30 mouse cellular contexts compared by ENCODE assay signal in genomic region chrX:10647332-10647731, GRCm38 (mm10).
DNase-seq lines count a peak whose midpoint lies in the region; ATAC-seq and TF ChIP-seq lines count a peak whose summit lies in the region.
"Had no signal": no experiment of that assay in that cellular context is flagged by ENCODE, and none has a peak within 500 bp of the region (broad histone marks: within the 10 kb centered on the region; RNA-seq: fewer than 3 reads in every experiment).

No protein-coding gene starts in this region.

- H3K4me2 ChIP-seq in kidney, embryonic 14.5 days (replicated peaks; ENCODE audit: low read depth, low read length), result no peak overlapping the region
- H3K4me2 ChIP-seq in kidney, postnatal 0 days (ENCODE audit: low read length), result no peak overlapping the region
- H3K4me2 ChIP-seq in neural tube, embryonic 13.5 days, result no peak overlapping the region
- H3K4me2 ChIP-seq in neural tube, embryonic 15.5 days, result no peak overlapping the region
- H3K4me2 ChIP-seq: embryonic facial prominence, embryonic 13.5 days; embryonic facial prominence, embryonic 15.5 days; forebrain, embryonic 12.5 days had no signal

- H3K27ac ChIP-seq in kidney, embryonic 14.5 days (ENCODE audit: low read depth, low read length), result no peak overlapping the region
- no peak overlapping the region for H3K27ac ChIP-seq in kidney, postnatal 0 days
- H3K27ac ChIP-seq in neural tube, embryonic 13.5 days (replicated peaks), result peak overlapping the region; percentile 52; the same call in 1 of the 2 replicates
- H3K27ac ChIP-seq in neural tube, embryonic 15.5 days (replicated peaks), result no peak overlapping the region
- H3K27ac ChIP-seq: embryonic facial prominence, embryonic 13.5 days; embryonic facial prominence, embryonic 15.5 days; forebrain, embryonic 10.5 days; forebrain, embryonic 12.5 days had no signal

- no peaks in the 10 kb centered on the region for H3K27me3 ChIP-seq in kidney, embryonic 14.5 days (ENCODE audit: control insufficient read depth, insufficient read depth, low read length)
- no peaks in the 10 kb centered on the region for H3K27me3 ChIP-seq in kidney, postnatal 0 days (ENCODE audit: insufficient read depth, low read length)
- H3K27me3 ChIP-seq in neural tube, embryonic 13.5 days, result no peaks in the 10 kb centered on the region
- H3K27me3 ChIP-seq in neural tube, embryonic 15.5 days (replicated peaks), result no peaks in the 10 kb centered on the region
- H3K27me3 ChIP-seq: CH12.LX; embryonic facial prominence, embryonic 15.5 days; forebrain, embryonic 12.5 days had no signal

- no peak overlapping the region for H3K4me3 ChIP-seq in kidney, embryonic 14.5 days (ENCODE audit: low read length)
- H3K4me3 ChIP-seq in kidney, postnatal 0 days (replicated peaks; ENCODE audit: low read depth, low read length), result no peak overlapping the region
- H3K4me3 ChIP-seq in neural tube, embryonic 13.5 days, result no peak overlapping the region
- no peak overlapping the region for H3K4me3 ChIP-seq in neural tube, embryonic 15.5 days (replicated peaks)
- H3K4me3 ChIP-seq: embryonic facial prominence, embryonic 13.5 days; embryonic facial prominence, embryonic 15.5 days; erythroblast, embryonic 14.5 days; forebrain, embryonic 10.5 days; forebrain, embryonic 12.5 days had no signal

- no peaks in the 10 kb centered on the region for H3K4me1 ChIP-seq in kidney, embryonic 14.5 days (ENCODE audit: control insufficient read depth, insufficient read depth, low read length)
- H3K4me1 ChIP-seq in kidney, postnatal 0 days (replicated peaks; ENCODE audit: insufficient read depth, low read length), result no peaks in the 10 kb centered on the region
- H3K4me1 ChIP-seq in neural tube, embryonic 13.5 days (replicated peaks), result peaks cover 14% of the 10 kb centered on the region
- H3K4me1 ChIP-seq in neural tube, embryonic 15.5 days, result no peaks in the 10 kb centered on the region
- H3K4me1 ChIP-seq: embryonic facial prominence, embryonic 13.5 days; embryonic facial prominence, embryonic 15.5 days; forebrain, embryonic 10.5 days; forebrain, embryonic 12.5 days had no signal

- no peaks in the 10 kb centered on the region for H3K36me3 ChIP-seq in kidney, embryonic 14.5 days (ENCODE audit: control insufficient read depth, insufficient read depth, low read length)
- H3K36me3 ChIP-seq in kidney, postnatal 0 days (ENCODE audit: insufficient read depth, low read length), result no peaks in the 10 kb centered on the region
- H3K36me3 ChIP-seq in neural tube, embryonic 13.5 days, result no peaks in the 10 kb centered on the region
- no peaks in the 10 kb centered on the region for H3K36me3 ChIP-seq in neural tube, embryonic 15.5 days
- H3K36me3 ChIP-seq: embryonic facial prominence, embryonic 13.5 days; embryonic facial prominence, embryonic 15.5 days; forebrain, embryonic 10.5 days; forebrain, embryonic 12.5 days; G1E had no signal

- WGBS in kidney, embryonic 14.5 days, result 53% methylated on average over 5 of the region's 5 CpGs
- WGBS in kidney, postnatal 0 days, result 48% methylated on average over 5 of the region's 5 CpGs
- 57% methylated on average over 5 of the region's 5 CpGs for WGBS in neural tube, embryonic 13.5 days
- WGBS in neural tube, embryonic 15.5 days, result 64% methylated on average over 5 of the region's 5 CpGs

- peak; percentile 3 to 5 for DNase-seq in cerebellum, postnatal 10 days
- no peak for DNase-seq in cerebellum, adult 18-20 months
- no peak for DNase-seq in kidney, adult 11 months
- DNase-seq in kidney, postnatal 0 days (ENCODE audit: low spot score), result peak; percentile 31
- DNase-seq in kidney, postnatal 14 days, result no peak
- DNase-seq: adrenal gland, adult 8-10 months; adrenal gland, postnatal 14 days; adrenal gland, postnatal 36 days; B cell, adult 2 months; cerebellum, adult 11 months; cerebellum, adult 2 months; cerebellum, adult 9-10 months; cerebellum, postnatal 14 days; cerebellum, postnatal 36 days; embryo, embryonic 11 days had no signal

- H3K9ac ChIP-seq in kidney, embryonic 14.5 days (ENCODE audit: low read depth, low read length), result no peak overlapping the region
- H3K9ac ChIP-seq in kidney, postnatal 0 days (ENCODE audit: low read depth, low read length), result no peak overlapping the region
- H3K9ac ChIP-seq in neural tube, embryonic 13.5 days, result no peak overlapping the region
- no peak overlapping the region for H3K9ac ChIP-seq in neural tube, embryonic 15.5 days (replicated peaks)
- H3K9ac ChIP-seq: embryonic facial prominence, embryonic 13.5 days; embryonic facial prominence, embryonic 15.5 days; forebrain, embryonic 12.5 days had no signal

- H3K9me3 ChIP-seq in kidney, embryonic 14.5 days (ENCODE audit: control insufficient read depth, low read length), result no peaks in the 10 kb centered on the region
- H3K9me3 ChIP-seq in kidney, postnatal 0 days (replicated peaks; ENCODE audit: low read length), result no peaks in the 10 kb centered on the region
- no peaks in the 10 kb centered on the region for H3K9me3 ChIP-seq in neural tube, embryonic 13.5 days
- H3K9me3 ChIP-seq in neural tube, embryonic 15.5 days (replicated peaks), result no peaks in the 10 kb centered on the region
- H3K9me3 ChIP-seq: embryonic facial prominence, embryonic 13.5 days; embryonic facial prominence, embryonic 15.5 days; forebrain, embryonic 10.5 days; forebrain, embryonic 12.5 days; G1E had no signal

- TF ChIP-seq CTCF in kidney, postnatal 0 days (IDR thresholded peaks at IDR 0.05; ENCODE audit: low read depth), result no peak

- peak; percentile 62; the same call in 1 of the 2 replicates for ATAC-seq in kidney, embryonic 14.5 days (ENCODE audit: low FRiP score, low TSS enrichment)
- no peak for ATAC-seq in kidney, postnatal 0 days (replicated peaks; ENCODE audit: low FRiP score, low read depth)
- no peak for ATAC-seq in neural tube, embryonic 13.5 days (ENCODE audit: low read depth)
- ATAC-seq in neural tube, embryonic 15.5 days (ENCODE audit: low FRiP score), result no peak
- ATAC-seq: activated CD4-positive, CD25-positive, alpha-beta regulatory T cell, adult 4 months; CD4-positive, CD25-positive, alpha-beta regulatory T cell, adult 4 months; forebrain, embryonic 14.5 days; forebrain, embryonic 16.5 days; Patski had no signal

Comparison
In these comparisons a context has a peak if more than half of its experiments do, and no peak if none do; other contexts are left out.
1. DNase-seq: peak in cerebellum, postnatal 10 days (2 of 2) and kidney, postnatal 0 days (single experiment); none in cerebellum, adult 18-20 months (0 of 2), kidney, adult 11 months (single experiment) and kidney, postnatal 14 days (single experiment).